In genomic region chr10:53013878-53014277, GRCm38 (mm10) we compare ENCODE assay signal across 12 mouse cellular contexts.
A peak's percentile ranks its signal among the peaks of the same experiment; 100 is the strongest.
DNase-seq lines count a peak whose midpoint lies in the region; ATAC-seq lines count a peak whose summit lies in the region.
"Had no signal": no experiment of that assay in that cellular context is flagged by ENCODE, and none has a peak within 500 bp of the region (broad histone marks: within the 10 kb centered on the region; RNA-seq: fewer than 3 reads in every experiment).

No protein-coding gene starts in this region.

- no peak overlapping the region for H3K27ac ChIP-seq in neural tube, embryonic 14.5 days (ENCODE audit: low read depth, low read length)
- no peak overlapping the region for H3K27ac ChIP-seq in neural tube, embryonic 15.5 days (replicated peaks)
- H3K27ac ChIP-seq in hindbrain, embryonic 13.5 days, result no peak overlapping the region
- H3K27ac ChIP-seq: heart, adult 2 months; liver, embryonic 12.5 days had no signal

- no peaks in the 10 kb centered on the region for H3K36me3 ChIP-seq in neural tube, embryonic 14.5 days (ENCODE audit: control insufficient read depth, insufficient read depth, low read length)
- no peaks in the 10 kb centered on the region for H3K36me3 ChIP-seq in neural tube, embryonic 15.5 days
- no peaks in the 10 kb centered on the region for H3K36me3 ChIP-seq in hindbrain, embryonic 13.5 days
- H3K36me3 ChIP-seq: liver, embryonic 12.5 days had no signal

- H3K27me3 ChIP-seq in neural tube, embryonic 14.5 days (ENCODE audit: control insufficient read depth, insufficient read depth, low read length), result no peaks in the 10 kb centered on the region
- no peaks in the 10 kb centered on the region for H3K27me3 ChIP-seq in neural tube, embryonic 15.5 days (replicated peaks)
- H3K27me3 ChIP-seq in hindbrain, embryonic 13.5 days, result no peaks in the 10 kb centered on the region
- H3K27me3 ChIP-seq: liver, embryonic 12.5 days had no signal

- peak; percentile 17 to 33 for DNase-seq in cerebellum, postnatal 10 days
- no peak for DNase-seq in cerebellum, adult 8-10 months
- no peak for DNase-seq in thymus, postnatal 4 days
- DNase-seq in left cerebral cortex, postnatal 36 days (ENCODE audit: low spot score in 2 of 2), result no peak
- no peak for DNase-seq in thymus, postnatal 25 days
- DNase-seq: heart, adult 2 months; kidney, postnatal 10 days; lung, postnatal 10 days had no signal

- no peaks in the 10 kb centered on the region for H3K4me1 ChIP-seq in neural tube, embryonic 14.5 days (ENCODE audit: control insufficient read depth, insufficient read depth, low read length)
- H3K4me1 ChIP-seq in neural tube, embryonic 15.5 days, result no peaks in the 10 kb centered on the region
- H3K4me1 ChIP-seq in hindbrain, embryonic 13.5 days (replicated peaks), result peaks cover 5% of the 10 kb centered on the region; the same call in 1 of the 2 replicates
- H3K4me1 ChIP-seq: liver, embryonic 12.5 days had no signal

- WGBS in neural tube, embryonic 14.5 days, result 69% methylated on average over 5 of the region's 5 CpGs
- 73% methylated on average over 5 of the region's 5 CpGs for WGBS in neural tube, embryonic 15.5 days
- WGBS in hindbrain, embryonic 13.5 days, result 56% methylated on average over 5 of the region's 5 CpGs

- no peaks in the 10 kb centered on the region for H3K9me3 ChIP-seq in neural tube, embryonic 14.5 days (ENCODE audit: control insufficient read depth, low read length)
- no peaks in the 10 kb centered on the region for H3K9me3 ChIP-seq in neural tube, embryonic 15.5 days (replicated peaks)
- no peaks in the 10 kb centered on the region for H3K9me3 ChIP-seq in hindbrain, embryonic 13.5 days
- H3K9me3 ChIP-seq: liver, embryonic 12.5 days had no signal

- intact Hi-C loops in left cerebral cortex, postnatal 36 days (cut with DNase I), result no loop called here

- no peak overlapping the region for H3K4me2 ChIP-seq in neural tube, embryonic 14.5 days (ENCODE audit: low read depth, low read length)
- H3K4me2 ChIP-seq in neural tube, embryonic 15.5 days, result no peak overlapping the region
- H3K4me2 ChIP-seq in hindbrain, embryonic 13.5 days, result no peak overlapping the region
- H3K4me2 ChIP-seq: liver, embryonic 12.5 days had no signal

- no peak overlapping the region for H3K9ac ChIP-seq in neural tube, embryonic 14.5 days (replicated peaks; ENCODE audit: low read depth, low read length)
- no peak overlapping the region for H3K9ac ChIP-seq in neural tube, embryonic 15.5 days (replicated peaks)
- no peak overlapping the region for H3K9ac ChIP-seq in hindbrain, embryonic 13.5 days
- H3K9ac ChIP-seq: liver, embryonic 12.5 days had no signal

- no peak overlapping the region for H3K4me3 ChIP-seq in neural tube, embryonic 14.5 days (ENCODE audit: low read depth, low read length)
- H3K4me3 ChIP-seq in neural tube, embryonic 15.5 days (replicated peaks), result no peak overlapping the region
- H3K4me3 ChIP-seq in hindbrain, embryonic 13.5 days, result no peak overlapping the region
- H3K4me3 ChIP-seq: heart, adult 2 months; liver, embryonic 12.5 days had no signal

- peak; percentile 17; the same call in 1 of the 2 replicates for ATAC-seq in neural tube, embryonic 14.5 days (ENCODE audit: low read depth)
- ATAC-seq in neural tube, embryonic 15.5 days (ENCODE audit: low FRiP score), result no peak
- ATAC-seq in hindbrain, embryonic 13.5 days (ENCODE audit: low FRiP score), result 0 out of 2 replicates have a peak, but pooled peaks have one; percentile 59
- ATAC-seq: liver, embryonic 12.5 days had no signal

Comparison
In these comparisons a context has a peak if more than half of its experiments do, and no peak if none do; other contexts are left out.
1. DNase-seq: peak in cerebellum, postnatal 10 days (2 of 2); none in cerebellum, adult 8-10 months (single experiment), thymus, postnatal 4 days (single experiment), left cerebral cortex, postnatal 36 days (0 of 2) and thymus, postnatal 25 days (single experiment).